Mouse (Mus musculus) neural tube, embryonic 12.5 days (tissue): ENCODE data around the gene Cdkn1c. TPM values are rescaled to one million over a fixed set of nuclear protein-coding genes. Genes with fewer than 3 reads are reported as not detected.
A peak's percentile ranks its signal among the peaks of the same experiment; 100 is the strongest.

Experiments used
- ATAC-seq: fragments of 200-750 bp; cut with Nextera tagmentation; 2 replicates; pipeline ENCODE4 v1.8.0; 2017; ENCODE audit warnings: low read depth, mild to moderate bottlenecking, moderate TSS enrichment, moderate library complexity; ENCODE audit not compliant: low FRiP score
- H3K27ac ChIP-seq: fragments of 300-500 bp; sonication (generic); 2 replicates; pipeline ENCODE4 v1.5.1; 2016
- H3K27me3 ChIP-seq: fragments of 300-500 bp; sonication (generic); replicated peaks from 2 replicates; pipeline ENCODE4 v1.6.1; 2016; ENCODE audit warnings: mild to moderate bottlenecking
- H3K36me3 ChIP-seq: fragments of 300-500 bp; sonication (generic); 2 replicates; pipeline ENCODE4 v1.6.1; 2016; ENCODE audit warnings: mild to moderate bottlenecking
- H3K4me1 ChIP-seq: fragments of 300-500 bp; sonication (generic); 2 replicates; pipeline ENCODE4 v1.6.1; 2016
- H3K4me2 ChIP-seq: fragments of 300-500 bp; sonication (generic); replicated peaks from 2 replicates; pipeline ENCODE4 v1.6.1; 2016; ENCODE audit warnings: mild to moderate bottlenecking
- H3K4me3 ChIP-seq: fragments of 300-500 bp; sonication (generic); 2 replicates; pipeline ENCODE4 v1.5.1; 2016
- H3K9ac ChIP-seq: fragments of 300-500 bp; sonication (generic); 2 replicates; pipeline ENCODE4 v1.6.1; 2016; ENCODE audit warnings: mild to moderate bottlenecking
- H3K9me3 ChIP-seq: fragments of 300-500 bp; sonication (generic); 2 replicates; pipeline ENCODE4 v1.6.1; 2016; ENCODE audit warnings: mild to moderate bottlenecking
- WGBS: fragments of 180-500 bp; shearing (Covaris S2); methylation state at CpG from one replicate; pipeline ENCODE4 v1.1.7; 2016; 5-methylcytosine and 5-hydroxymethylcytosine counted together
- polyA plus RNA-seq: library from polyadenylated mRNA; unstranded; fragments of >200 nt; fragmentation: Nextera tagmentation; extraction: Ambion mirVana; gene quantifications from 2 replicates; pipeline ENCODE4 v1.2.1, GENCODE M21; 2016

The Cdkn1c gene
- polyA plus RNA-seq, 1 experiment from 2014 or later, result 1,332 TPM

DNA sequence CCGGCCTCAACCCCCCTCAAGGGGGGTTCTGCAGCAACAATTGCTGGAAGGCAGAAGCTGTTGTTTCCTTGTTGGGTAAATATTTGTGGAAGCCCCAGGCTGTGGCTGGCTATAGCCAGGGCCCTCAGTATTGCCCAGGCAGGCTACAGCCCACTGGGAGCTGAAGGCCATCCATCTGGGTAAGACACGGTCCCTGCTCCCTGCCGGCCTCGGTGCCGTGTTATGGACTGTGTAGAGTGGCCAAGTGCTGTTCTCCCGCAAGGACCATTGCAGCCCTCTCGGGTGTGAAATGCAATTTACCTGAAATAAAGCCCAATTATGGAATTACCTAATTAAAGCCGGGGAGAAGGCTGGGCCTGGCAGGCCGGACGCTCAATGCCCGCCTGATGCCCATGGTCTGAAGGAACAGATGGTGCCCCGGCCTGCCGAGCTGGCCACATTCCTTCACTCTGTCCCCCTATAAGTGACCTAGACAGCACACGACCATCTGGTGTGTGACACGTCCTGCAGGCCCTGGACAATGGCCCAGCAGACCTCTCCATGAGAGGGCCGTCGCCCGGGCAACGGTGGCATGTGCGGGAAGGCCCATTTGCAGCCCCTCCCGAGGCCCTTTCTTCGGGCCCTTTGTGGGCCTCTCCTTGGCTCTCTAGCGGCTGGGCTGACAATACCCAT lies 32.6 kb downstream of the Cdkn1c start:
- Histone ChIP-seq H3K27me3 (peaks cover 2% of the 10 kb centered on the region; the same call in 1 of the 2 replicates), H3K9me3 (no peaks in the 10 kb centered on the region), H3K4me3 (no peak overlapping the region), H3K4me1 (peaks cover 30% of the 10 kb centered on the region), H3K36me3 (no peaks in the 10 kb centered on the region), H3K4me2 (peak overlapping the region; percentile 24; the same call in 1 of the 2 replicates), H3K9ac (no peak overlapping the region), H3K27ac (no peak overlapping the region)
- WGBS, result 10% methylated on average over 23 of the region's 23 CpGs
- peak; percentile 88 for ATAC-seq

DNA sequence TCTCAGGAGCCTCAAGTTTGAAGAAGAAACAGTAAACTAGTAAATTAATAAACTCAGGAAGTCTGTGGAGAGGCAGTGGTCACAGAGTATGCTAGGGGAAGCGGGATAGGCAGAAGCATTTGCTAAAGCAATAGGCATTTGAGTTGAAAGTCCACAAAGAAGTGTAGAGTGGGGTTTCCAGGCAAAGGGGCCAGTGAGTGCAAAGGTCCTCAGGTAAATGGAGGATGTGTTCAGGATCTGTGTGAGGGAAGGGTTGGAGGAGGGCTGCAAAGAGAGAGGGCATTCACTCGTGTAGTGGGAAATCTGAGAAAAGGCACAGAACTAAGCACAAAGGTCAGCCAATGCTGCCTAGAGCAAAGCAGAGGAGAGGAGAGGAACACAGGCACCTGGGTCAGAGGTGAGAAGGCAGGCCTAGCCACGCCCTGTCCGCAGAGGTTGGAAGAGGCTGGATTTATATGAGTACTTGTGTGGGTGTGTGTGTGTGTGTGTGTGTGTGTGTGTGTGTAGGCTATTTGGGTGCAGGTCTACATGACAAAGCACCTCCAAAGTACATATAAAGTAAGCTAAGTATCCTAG lies 41.2 kb downstream of the Cdkn1c start:
- no peak for ATAC-seq
- no peak overlapping the region for H3K27ac ChIP-seq
- peaks cover 4% of the 10 kb centered on the region; the same call in 1 of the 2 replicates for H3K27me3 ChIP-seq

DNA sequence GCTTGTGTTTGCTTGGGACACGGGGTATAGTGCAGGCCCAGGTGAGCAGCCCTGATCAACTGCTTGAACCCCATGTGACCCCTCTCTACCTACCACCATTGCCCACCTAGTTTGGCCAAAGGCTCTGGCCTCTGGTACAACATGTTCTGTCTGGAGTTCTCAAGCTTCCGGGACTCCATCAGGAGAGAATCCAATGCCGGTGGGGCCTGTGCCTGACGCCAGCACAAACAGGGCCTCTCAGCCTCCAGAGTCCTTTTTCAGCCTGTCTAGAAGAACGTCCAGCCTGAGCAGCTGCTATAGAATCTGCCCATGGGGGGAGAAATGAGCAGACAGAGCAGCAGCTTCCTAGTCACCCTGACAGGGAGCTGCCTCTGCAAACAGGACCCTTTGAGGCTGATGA lies 43.0 kb downstream of the Cdkn1c start:
- Histone ChIP-seq H3K9ac (no peak overlapping the region), H3K9me3 (no peaks in the 10 kb centered on the region), H3K4me3 (no peak overlapping the region), H3K36me3 (no peaks in the 10 kb centered on the region), H3K4me2 (no peak overlapping the region), H3K27me3 (0 out of 2 replicates have a peak, but pooled peaks cover 4% of the 10 kb centered on the region), H3K27ac (no peak overlapping the region), H3K4me1 (0 out of 2 replicates have a peak, but pooled peaks cover 10% of the 10 kb centered on the region)
- 79% methylated on average over 5 of the region's 5 CpGs for WGBS
- ATAC-seq, result no peak

More for the DNA sequence above, 41.2 kb downstream of the Cdkn1c start:
- Histone ChIP-seq H3K9ac (no peak overlapping the region), H3K4me2 (no peak overlapping the region), H3K4me1 (0 out of 2 replicates have a peak, but pooled peaks cover 10% of the 10 kb centered on the region), H3K4me3 (no peak overlapping the region), H3K36me3 (no peaks in the 10 kb centered on the region), H3K9me3 (no peaks in the 10 kb centered on the region)
- 91% methylated on average over 4 of the region's 4 CpGs for WGBS

DNA sequence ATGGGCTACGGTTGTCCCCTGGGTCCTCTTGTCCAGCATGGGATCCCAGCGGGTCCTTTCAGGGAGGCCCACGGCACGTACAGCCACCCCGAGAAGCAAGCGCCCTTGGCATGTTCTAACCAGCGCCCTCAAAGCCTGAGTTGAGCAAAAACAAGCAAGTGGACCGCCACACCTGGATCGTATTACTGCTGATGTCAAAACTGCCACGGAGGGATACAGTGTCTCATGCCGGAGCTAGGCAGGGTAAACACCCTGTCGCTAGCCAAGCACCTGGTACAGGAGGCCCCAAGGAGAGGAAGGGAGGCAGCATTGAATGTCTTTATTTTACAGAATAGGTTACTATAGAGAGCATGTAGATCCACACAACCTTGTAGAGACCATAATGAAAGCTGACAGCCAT lies 44.4 kb downstream of the Cdkn1c start:
- 87% methylated on average over 12 of the region's 12 CpGs for WGBS
- no peaks in the 10 kb centered on the region for H3K9me3 ChIP-seq
- H3K4me2 ChIP-seq, result no peak overlapping the region
- H3K27me3 ChIP-seq, result 0 out of 2 replicates have a peak, but pooled peaks cover 4% of the 10 kb centered on the region
- H3K4me3 ChIP-seq, result no peak overlapping the region
- H3K9ac ChIP-seq, result no peak overlapping the region
- ATAC-seq, result no peak
- H3K36me3 ChIP-seq, result no peaks in the 10 kb centered on the region
- H3K27ac ChIP-seq, result no peak overlapping the region
- H3K4me1 ChIP-seq, result 0 out of 2 replicates have a peak, but pooled peaks cover 10% of the 10 kb centered on the region

DNA sequence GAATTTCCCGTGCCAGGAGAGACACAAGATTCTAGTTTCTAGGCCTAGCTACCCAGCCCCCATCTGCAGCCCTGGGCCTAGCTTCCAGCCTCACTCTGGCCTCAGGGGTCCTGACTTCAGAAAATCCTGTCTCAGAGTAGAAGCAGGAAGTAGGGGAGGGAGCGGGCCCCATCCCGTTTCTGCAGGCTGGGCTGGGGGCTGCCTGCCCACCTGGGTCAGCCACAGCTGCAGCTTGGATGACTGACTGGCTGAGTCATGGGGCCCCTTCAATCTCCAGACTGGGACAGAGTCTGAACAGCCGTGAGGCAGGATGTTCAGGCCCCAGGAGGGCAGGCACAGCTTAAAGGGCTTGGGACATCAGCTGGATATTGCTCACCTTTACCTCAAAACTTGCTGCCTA lies 45.8 kb downstream of the Cdkn1c start:
- WGBS, result 59% methylated on average over 4 of the region's 4 CpGs
- ATAC-seq, result no peak
- H3K9me3 ChIP-seq, result no peaks in the 10 kb centered on the region
- H3K27ac ChIP-seq, result no peak overlapping the region
- H3K9ac ChIP-seq, result no peak overlapping the region
- no peaks in the 10 kb centered on the region for H3K36me3 ChIP-seq
- 0 out of 2 replicates have a peak, but pooled peaks cover 10% of the 10 kb centered on the region for H3K4me1 ChIP-seq
- H3K4me2 ChIP-seq, result no peak overlapping the region
- H3K27me3 ChIP-seq, result 0 out of 2 replicates have a peak, but pooled peaks cover 4% of the 10 kb centered on the region
- H3K4me3 ChIP-seq, result no peak overlapping the region

DNA sequence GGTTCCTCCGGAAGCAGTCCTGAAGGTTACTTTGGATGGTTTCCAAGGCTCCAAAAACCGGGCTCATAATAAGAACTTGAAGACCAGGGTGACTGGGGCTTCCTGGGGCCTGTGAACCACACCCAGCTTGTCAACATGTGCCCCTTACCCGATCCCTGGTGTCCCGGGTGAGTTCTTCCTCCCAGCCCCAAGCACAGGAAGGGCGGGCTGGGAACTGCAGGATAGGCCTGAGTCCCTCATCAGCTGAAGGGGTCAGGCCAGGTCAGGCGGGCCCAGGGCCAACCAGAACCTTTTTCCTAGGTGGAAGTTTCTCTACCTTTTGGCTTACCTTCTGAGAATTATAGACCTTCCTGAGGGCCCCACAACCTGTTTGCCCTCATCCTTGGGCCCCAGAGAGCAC lies 48.2 kb downstream of the Cdkn1c start:
- WGBS, result 78% methylated on average over 6 of the region's 6 CpGs
- no peak overlapping the region for H3K4me3 ChIP-seq
- peaks cover 21% of the 10 kb centered on the region for H3K4me1 ChIP-seq
- no peak for ATAC-seq
- H3K27me3 ChIP-seq, result no peaks in the 10 kb centered on the region
- no peaks in the 10 kb centered on the region for H3K36me3 ChIP-seq
- no peak overlapping the region for H3K27ac ChIP-seq
- no peak overlapping the region for H3K4me2 ChIP-seq
- H3K9me3 ChIP-seq, result no peaks in the 10 kb centered on the region
- H3K9ac ChIP-seq, result no peak overlapping the region

DNA sequence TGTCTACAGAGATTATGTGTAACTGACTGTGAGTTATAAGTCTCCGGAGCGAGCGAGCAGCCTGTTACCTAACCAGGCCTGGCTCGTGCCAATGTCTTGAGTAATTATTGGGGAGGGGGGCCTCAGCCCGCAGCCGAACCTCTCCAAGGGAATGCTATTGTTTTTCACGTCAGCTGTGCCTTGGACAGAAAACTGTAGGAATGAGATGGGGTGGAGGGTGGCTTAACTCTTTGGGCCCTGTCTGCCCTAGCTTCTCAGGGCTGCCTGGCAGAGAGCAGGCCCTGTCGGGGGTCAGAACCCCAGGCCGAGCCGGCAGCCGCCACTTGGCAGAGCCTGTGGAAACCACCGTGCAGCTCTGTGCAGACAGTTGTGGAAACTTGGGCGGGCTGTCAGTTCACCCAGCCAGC lies 52.2 kb downstream of the Cdkn1c start:
- no peak for ATAC-seq

More for the DNA sequence above, 52.2 kb downstream of the Cdkn1c start:
- Histone ChIP-seq H3K27me3 (no peaks in the 10 kb centered on the region), H3K9ac (no peak overlapping the region), H3K4me2 (no peak overlapping the region), H3K36me3 (no peaks in the 10 kb centered on the region), H3K27ac (no peak overlapping the region), H3K4me3 (no peak overlapping the region), H3K4me1 (peaks cover 16% of the 10 kb centered on the region), H3K9me3 (no peaks in the 10 kb centered on the region)
- WGBS, result 54% methylated on average over 13 of the region's 13 CpGs

Other genes with a start within 250 kb of the Cdkn1c start
- 0.52 and 0.85 TPM in 2 replicates for gene Slc22a18, start 12.7 kb upstream of the Cdkn1c start, polyA plus RNA-seq
- 1.9 and 2.4 TPM in 2 replicates for gene Phlda2, start 42.1 kb upstream of the Cdkn1c start, polyA plus RNA-seq
- gene Nap1l4, start 88.1 kb upstream of the Cdkn1c start, polyA plus RNA-seq, result 335 and 344 TPM in 2 replicates
- 59.3 and 61.2 TPM in 2 replicates for gene Cars, start 139.0 kb upstream of the Cdkn1c start, polyA plus RNA-seq
- gene Tnfrsf26, start 167.7 kb upstream of the Cdkn1c start, polyA plus RNA-seq, result 0.06 and 0.14 TPM in 2 replicates
- 6.6 and 6.7 TPM in 2 replicates for gene Tnfrsf22, start 188.6 kb upstream of the Cdkn1c start, polyA plus RNA-seq
- gene Tnfrsf23, start 224.8 kb upstream of the Cdkn1c start, polyA plus RNA-seq, result 0.48 and 0.72 TPM in 2 replicates